Mouse (Mus musculus) testis, adult 2 months (tissue): ENCODE measurements around the gene Fxyd2.

Experiments used
- CTCF ChIP-seq: fragments of 200-500 bp; IDR thresholded peaks from 2 replicates; pipeline ENCODE4 v1.5.1; 2012; ENCODE audit warnings: low read depth, mild to moderate bottlenecking, inconsistent platforms, low read length, moderate library complexity; ENCODE audit not compliant: control insufficient read depth, insufficient read depth, insufficient replicate concordance
- POLR2A ChIP-seq: fragments of 200-500 bp; IDR thresholded peaks from 2 replicates; pipeline ENCODE4 v1.6.1; 2012; ENCODE audit warnings: low read depth, mild to moderate bottlenecking, inconsistent platforms, low read length, moderate library complexity; ENCODE audit not compliant: control insufficient read depth

DNA sequence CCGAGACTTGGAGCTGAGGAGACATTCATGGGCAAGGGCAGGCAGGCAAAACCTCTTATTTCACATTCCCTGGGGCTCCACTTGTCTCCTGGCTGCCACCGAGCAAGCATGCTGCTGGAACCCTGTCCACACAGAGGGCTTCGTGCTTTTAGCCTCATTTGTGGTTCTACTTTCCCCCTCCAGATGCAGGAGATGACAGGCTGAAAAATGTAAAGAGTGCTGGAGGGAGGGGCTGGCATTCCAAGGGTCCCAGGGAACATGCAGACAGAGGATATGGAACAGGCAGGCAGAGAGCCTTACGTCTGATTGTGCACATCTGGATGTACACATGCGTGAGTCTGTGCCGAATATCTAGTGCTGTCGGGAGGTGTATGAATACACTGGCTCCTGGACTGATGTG, 41.1 kb upstream of the Fxyd2 start:
- TF ChIP-seq CTCF (no peak), POLR2A (no peak)
